In genomic region chr11:98027297-98027688, GRCm38 (mm10) we compare ENCODE assay signal across 9 mouse cellular contexts. TPM values are rescaled to one million over a fixed set of nuclear protein-coding genes. Genes with fewer than 3 reads are reported as not detected.
DNase-seq lines count a peak whose midpoint lies in the region; ATAC-seq and TF ChIP-seq lines count a peak whose summit lies in the region.
"Had no signal": no experiment of that assay in that cellular context is flagged by ENCODE, and none has a peak within 500 bp of the region (broad histone marks: within the 10 kb centered on the region; RNA-seq: fewer than 3 reads in every experiment).

No protein-coding gene starts in this region.

- H3K27me3 ChIP-seq in liver, adult 2 months (ENCODE audit: control insufficient read depth, insufficient read depth, low read length) = no peaks in the 10 kb centered on the region
- no peaks in the 10 kb centered on the region for H3K27me3 ChIP-seq in hindbrain, postnatal 0 days (ENCODE audit: insufficient read depth, low read length)
- no peaks in the 10 kb centered on the region for H3K27me3 ChIP-seq in neural tube, embryonic 12.5 days (replicated peaks)

- H3K79me2 ChIP-seq in liver, adult 2 months (ENCODE audit: control insufficient read depth, insufficient read depth, low read length) = peaks cover 7% of the 10 kb centered on the region

- H3K9me3 ChIP-seq in hindbrain, postnatal 0 days (ENCODE audit: low read length) = no peaks in the 10 kb centered on the region
- no peaks in the 10 kb centered on the region for H3K9me3 ChIP-seq in neural tube, embryonic 12.5 days

- TF ChIP-seq CTCF in liver, adult 2 months (IDR thresholded peaks at IDR 0.05; ENCODE audit: low read depth, low read length) = no peak
- TF ChIP-seq CTCF in bone marrow macrophage, adult 2 months (IDR thresholded peaks at IDR 0.05; ENCODE audit: low read depth, low read length) = no peak
- no peak for TF ChIP-seq CTCF in hindbrain, postnatal 0 days (IDR thresholded peaks at IDR 0.05; ENCODE audit: low read depth)

- TF ChIP-seq POLR2A in liver, adult 2 months (IDR thresholded peaks at IDR 0.05; ENCODE audit: extremely low read depth, insufficient read depth, low read length) = no peak
- no peak for TF ChIP-seq POLR2A in bone marrow macrophage, adult 2 months (IDR thresholded peaks at IDR 0.05; ENCODE audit: borderline replicate concordance, low read depth, low read length)

- peak overlapping the region; percentile 81 for H3K4me2 ChIP-seq in hindbrain, postnatal 0 days (ENCODE audit: low read depth, low read length)
- H3K4me2 ChIP-seq in neural tube, embryonic 12.5 days (replicated peaks) = peak overlapping the region; percentile 75

- peak overlapping the region; percentile 78 for H3K27ac ChIP-seq in liver, adult 2 months (replicated peaks; ENCODE audit: insufficient read depth, low read depth, low read length)
- H3K27ac ChIP-seq in bone marrow macrophage, adult 2 months (ENCODE audit: insufficient read depth, low read depth, low read length) = peak overlapping the region; percentile 78
- peak overlapping the region; percentile 95 for H3K27ac ChIP-seq in hindbrain, postnatal 0 days
- H3K27ac ChIP-seq in neural tube, embryonic 12.5 days = peak overlapping the region; percentile 43; the same call in 1 of the 2 replicates

- H3K4me3 ChIP-seq in liver, adult 2 months (ENCODE audit: insufficient read depth, low read depth, low read length) = peak overlapping the region; percentile 99
- peak overlapping the region; percentile 94 for H3K4me3 ChIP-seq in bone marrow macrophage, adult 2 months (ENCODE audit: insufficient read depth, low read length)
- peak overlapping the region; percentile 98 for H3K4me3 ChIP-seq in hindbrain, postnatal 0 days (ENCODE audit: low read length)
- peak overlapping the region; percentile 100 for H3K4me3 ChIP-seq in neural tube, embryonic 12.5 days

- under 1% methylated on average over 18 of the region's 18 CpGs for WGBS in liver, adult 2 months
- WGBS in hindbrain, postnatal 0 days = 0% methylated on average over 18 of the region's 18 CpGs
- WGBS in neural tube, embryonic 12.5 days = under 1% methylated on average over 18 of the region's 18 CpGs

- peaks cover 3% of the 10 kb centered on the region for H3K4me1 ChIP-seq in liver, adult 2 months (ENCODE audit: control insufficient read depth, insufficient read depth, low read length)
- peaks cover 24% of the 10 kb centered on the region for H3K4me1 ChIP-seq in bone marrow macrophage, adult 2 months (ENCODE audit: control insufficient read depth, insufficient read depth, low read length)
- peaks cover 18% of the 10 kb centered on the region for H3K4me1 ChIP-seq in hindbrain, postnatal 0 days (ENCODE audit: insufficient read depth, low read length)
- peaks cover 18% of the 10 kb centered on the region; the same call in 1 of the 2 replicates for H3K4me1 ChIP-seq in neural tube, embryonic 12.5 days

- ATAC-seq in hindbrain, postnatal 0 days = no peak
- no peak; the same call in 1 of the 2 replicates for ATAC-seq in neural tube, embryonic 12.5 days (ENCODE audit: low FRiP score, low read depth)

- peaks cover 25% of the 10 kb centered on the region for H3K36me3 ChIP-seq in liver, adult 2 months (ENCODE audit: control insufficient read depth, insufficient read depth, low read length)
- peaks cover 25% of the 10 kb centered on the region; the same call in 1 of the 2 replicates for H3K36me3 ChIP-seq in hindbrain, postnatal 0 days (ENCODE audit: insufficient read depth, low read length)
- H3K36me3 ChIP-seq in neural tube, embryonic 12.5 days = peaks cover 33% of the 10 kb centered on the region

- peak overlapping the region; percentile 94 for H3K9ac ChIP-seq in liver, adult 2 months (ENCODE audit: low read depth, low read length)
- H3K9ac ChIP-seq in hindbrain, postnatal 0 days (replicated peaks; ENCODE audit: low read length) = peak overlapping the region; percentile 99
- H3K9ac ChIP-seq in neural tube, embryonic 12.5 days = peak overlapping the region; percentile 99

- peak; percentile 29 for DNase-seq in liver, adult 2 months (ENCODE audit: extremely low read depth, low read depth, low spot score)
- DNase-seq in liver = no peak
- DNase-seq in hindbrain, postnatal 0 days (ENCODE audit: low spot score) = no peak
- no peak for DNase-seq in natural killer cell, adult 2 months (ENCODE audit: low spot score in 2 of 2)
- no peak for DNase-seq in yolk sac, embryonic 10.5 days (ENCODE audit: low spot score)
- DNase-seq in testis, postnatal 14 days (ENCODE audit: low spot score) = no peak

RNA-seq across cellular contexts. Expression of gene Rpl19, which starts 0.8 kb away (rescaled TPM):
- 606 and 614 TPM in 2 replicates for total RNA-seq in liver, adult 2 months (2014; rRNA removed)
- polyA plus RNA-seq in liver, adult 2 months (2012; rRNA removed) = 224 and 235 TPM in 2 replicates
- polyA plus RNA-seq in bone marrow macrophage, adult 2 months (2012; ENCODE audit: insufficient read depth, insufficient read length, missing spikeins) = 1,270 and 1,466 TPM in 2 replicates
- total RNA-seq in hindbrain, postnatal 0 days (2014; rRNA removed) = 462 and 515 TPM in 2 replicates
- polyA plus RNA-seq in hindbrain, postnatal 0 days (2015; fragmentation: Nextera tagmentation; extraction: Ambion mirVana) = 650 and 673 TPM in 2 replicates
- 709 and 737 TPM in 2 replicates for polyA plus RNA-seq in neural tube, embryonic 12.5 days (2016; fragmentation: Nextera tagmentation; extraction: Ambion mirVana)

RNA-seq across cellular contexts. Expression of gene Cacnb1, which starts 4.5 kb away (rescaled TPM):
- 0.37 and 0.54 TPM in 2 replicates for total RNA-seq in liver, adult 2 months (2014; rRNA removed)
- 0.81 and 0.84 TPM in 2 replicates for polyA plus RNA-seq in liver, adult 2 months (2012; rRNA removed)
- 9.6 and 9.7 TPM in 2 replicates for polyA plus RNA-seq in bone marrow macrophage, adult 2 months (2012; ENCODE audit: insufficient read depth, insufficient read length, missing spikeins)
- total RNA-seq in hindbrain, postnatal 0 days (2014; rRNA removed) = 83.4 and 84.4 TPM in 2 replicates
- polyA plus RNA-seq in hindbrain, postnatal 0 days (2015; fragmentation: Nextera tagmentation; extraction: Ambion mirVana) = 43.1 and 51.0 TPM in 2 replicates
- 38.2 and 40.9 TPM in 2 replicates for polyA plus RNA-seq in neural tube, embryonic 12.5 days (2016; fragmentation: Nextera tagmentation; extraction: Ambion mirVana)
- total RNA-seq: common myeloid progenitor, adult 5-6 weeks had no signal

RNA-seq across cellular contexts. Expression of gene Stac2, which starts 26.0 kb away (rescaled TPM):
- total RNA-seq in liver, adult 2 months (2014; rRNA removed) = not detected in 2 replicates
- polyA plus RNA-seq in liver, adult 2 months (2012; rRNA removed) = 0.02 TPM in 1 of 2 replicates, not detected in the other
- 4.1 and 4.3 TPM in 2 replicates for polyA plus RNA-seq in bone marrow macrophage, adult 2 months (2012; ENCODE audit: insufficient read depth, insufficient read length, missing spikeins)
- 4.4 and 6.9 TPM in 2 replicates for total RNA-seq in hindbrain, postnatal 0 days (2014; rRNA removed)
- 5.8 and 6.1 TPM in 2 replicates for polyA plus RNA-seq in hindbrain, postnatal 0 days (2015; fragmentation: Nextera tagmentation; extraction: Ambion mirVana)
- polyA plus RNA-seq in neural tube, embryonic 12.5 days (2016; fragmentation: Nextera tagmentation; extraction: Ambion mirVana) = 10.2 and 11.2 TPM in 2 replicates
- total RNA-seq: common myeloid progenitor, adult 5-6 weeks had no signal

RNA-seq across cellular contexts. Expression of gene Arl5c, which starts 31.3 kb away (rescaled TPM):
- 0.20 and 0.37 TPM in 2 replicates for total RNA-seq in liver, adult 2 months (2014; rRNA removed)
- 0.44 and 0.55 TPM in 2 replicates for polyA plus RNA-seq in liver, adult 2 months (2012; rRNA removed)
- polyA plus RNA-seq in bone marrow macrophage, adult 2 months (2012; ENCODE audit: insufficient read depth, insufficient read length, missing spikeins) = 128 and 134 TPM in 2 replicates
- 2.0 and 2.6 TPM in 2 replicates for total RNA-seq in hindbrain, postnatal 0 days (2014; rRNA removed)
- 3.6 and 4.8 TPM in 2 replicates for polyA plus RNA-seq in hindbrain, postnatal 0 days (2015; fragmentation: Nextera tagmentation; extraction: Ambion mirVana)
- 6.8 and 8.6 TPM in 2 replicates for polyA plus RNA-seq in neural tube, embryonic 12.5 days (2016; fragmentation: Nextera tagmentation; extraction: Ambion mirVana)

RNA-seq across cellular contexts. Expression of gene Plxdc1, which starts 41.0 kb away (rescaled TPM):
- 0.28 and 0.47 TPM in 2 replicates for total RNA-seq in liver, adult 2 months (2014; rRNA removed)
- polyA plus RNA-seq in liver, adult 2 months (2012; rRNA removed) = 0.58 and 1.2 TPM in 2 replicates
- polyA plus RNA-seq in bone marrow macrophage, adult 2 months (2012; ENCODE audit: insufficient read depth, insufficient read length, missing spikeins) = 25.5 and 30.4 TPM in 2 replicates
- 1.5 and 3.8 TPM in 2 replicates for total RNA-seq in hindbrain, postnatal 0 days (2014; rRNA removed)
- polyA plus RNA-seq in hindbrain, postnatal 0 days (2015; fragmentation: Nextera tagmentation; extraction: Ambion mirVana) = 4.2 and 4.6 TPM in 2 replicates
- 0.24 and 0.68 TPM in 2 replicates for polyA plus RNA-seq in neural tube, embryonic 12.5 days (2016; fragmentation: Nextera tagmentation; extraction: Ambion mirVana)

Comparison
In these comparisons a context has a peak if more than half of its experiments do, and no peak if none do; other contexts are left out.
1. H3K27ac ChIP-seq: peak in every context shown above with its lines; median percentile 95 in hindbrain, postnatal 0 days; 78 in liver, adult 2 months; 78 in bone marrow macrophage, adult 2 months; 43 in neural tube, embryonic 12.5 days.